Mouse (Mus musculus): ENCODE data around the gene Rab3d.

DNA sequence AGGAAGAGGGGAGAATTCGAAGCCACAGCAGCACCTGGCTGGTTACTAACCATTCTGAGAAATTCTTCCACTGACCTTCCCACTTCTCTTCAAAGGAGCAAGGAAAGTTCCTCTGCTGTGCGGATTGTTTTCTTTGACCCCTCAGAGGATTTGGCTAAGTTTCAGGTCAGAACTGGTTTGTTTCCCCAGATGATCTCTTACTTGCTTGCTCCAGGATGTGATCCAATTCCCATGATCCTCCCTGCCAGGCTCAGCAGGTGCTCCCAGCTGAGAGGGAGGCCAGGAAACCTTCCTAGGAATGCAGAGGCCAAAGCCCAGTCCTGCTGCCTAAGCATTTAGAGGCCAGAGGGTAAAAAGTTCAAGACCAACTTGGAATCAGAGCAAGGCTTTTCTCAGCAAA is 51.4 kb downstream of the Rab3d start:
- TF ChIP-seq CTCF (conservative IDR thresholded peaks at IDR 0.05; ENCODE audit: insufficient read depth, insufficient read length, low read depth, low read length) (no peak), POLR2A (IDR thresholded peaks at IDR 0.05; ENCODE audit: low read depth, low read length) (no peak)
